Mouse (Mus musculus) ES-E14 (cell line): ENCODE measurements at regions not wholly inside any gene's neighbourhood (a gene's known extent, or its start where the extent isn't known, plus 50 kb on each side); places are given as distances from the start of the nearest gene placed in this dataset.

Experiments
- DNase-seq: peaks from one replicate; pipeline ENCODE4 v3.0.0-alpha.2; 2013; ENCODE audit warnings: low read depth, low spot score
- H3K27ac ChIP-seq: 2 replicates; pipeline ENCODE4 v1.5.1; 2012; ENCODE audit warnings: low read depth, mild to moderate bottlenecking, low read length, moderate library complexity, mixed read lengths; ENCODE audit not compliant: poor library complexity, insufficient read depth, severe bottlenecking
- H3K36me3 ChIP-seq: 2 replicates; pipeline ENCODE4 v1.6.1; 2012; ENCODE audit warnings: mild to moderate bottlenecking, low read length, moderate library complexity, mixed read lengths; ENCODE audit not compliant: control insufficient read depth, poor library complexity, insufficient read depth, severe bottlenecking
- H3K4me1 ChIP-seq, 2 experiments: fragments of 150-350 bp in 1 of 2; sonication (generic) in 1 of 2; 2 replicates each; pipeline ENCODE4 v1.6.1; 2012; ENCODE audit warnings: low read length in 2 of 2, mild to moderate bottlenecking in 1 of 2, mixed read lengths in 1 of 2; ENCODE audit not compliant: control insufficient read depth in 2 of 2, insufficient read depth in 2 of 2, poor library complexity in 1 of 2
- H3K4me3 ChIP-seq, 2 experiments: fragments of 150-350 bp in 1 of 2; sonication (generic) in 1 of 2; 2 replicates each; pipeline ENCODE4 v1.5.1; 2012; ENCODE audit warnings: low read length in 2 of 2, low read depth in 1 of 2, mild to moderate bottlenecking in 1 of 2, mixed read lengths in 1 of 2; ENCODE audit not compliant: insufficient read depth in 1 of 2, poor library complexity in 1 of 2, severe bottlenecking in 1 of 2
- H3K9ac ChIP-seq: 2 replicates; pipeline ENCODE4 v1.6.1; 2012; ENCODE audit warnings: low read depth, mild to moderate bottlenecking, low read length, mixed read lengths; ENCODE audit not compliant: poor library complexity, insufficient read depth, severe bottlenecking
- H3K9me3 ChIP-seq: fragments of 150-350 bp; sonication (generic); 2 replicates; pipeline ENCODE4 v1.6.1; 2012; ENCODE audit warnings: low read depth, mild to moderate bottlenecking, low read length; ENCODE audit not compliant: control insufficient read depth, insufficient read depth
- CHD2 ChIP-seq: IDR thresholded peaks from 2 replicates; pipeline ENCODE4 v1.6.1; 2014; ENCODE audit warnings: mild to moderate bottlenecking, low read depth, low read length, inconsistent platforms
- HCFC1 ChIP-seq: IDR thresholded peaks from 2 replicates; pipeline ENCODE4 v1.6.1; 2012; ENCODE audit warnings: low read length, inconsistent platforms, borderline replicate concordance; ENCODE audit not compliant: insufficient read depth
- MAFK ChIP-seq: IDR thresholded peaks from 2 replicates; pipeline ENCODE4 v1.6.1; 2014; ENCODE audit warnings: mild to moderate bottlenecking, low read depth, low read length, inconsistent platforms; ENCODE audit not compliant: insufficient read depth
- ZC3H11A ChIP-seq: IDR thresholded peaks from 2 replicates; pipeline ENCODE4 v1.6.1; 2012; ENCODE audit warnings: low read depth, mild to moderate bottlenecking, inconsistent platforms, low read length, borderline replicate concordance
- ZNF384 ChIP-seq: IDR thresholded peaks from 2 replicates; pipeline ENCODE4 v1.6.1; 2012; ENCODE audit warnings: low read depth, low read length, inconsistent platforms
- in situ Hi-C, 2 experiments: fragments of 600-800 bp; cut with MboI; formaldehyde crosslinking; loops; one replicate each; pipeline ENCODE4 v1.15.1; 2025; ENCODE audit warnings: low sequenced_read_pairs in 2 of 2, inconsistent platforms in 1 of 2; ENCODE audit not compliant: unreplicated experiment in 2 of 2

DNA sequence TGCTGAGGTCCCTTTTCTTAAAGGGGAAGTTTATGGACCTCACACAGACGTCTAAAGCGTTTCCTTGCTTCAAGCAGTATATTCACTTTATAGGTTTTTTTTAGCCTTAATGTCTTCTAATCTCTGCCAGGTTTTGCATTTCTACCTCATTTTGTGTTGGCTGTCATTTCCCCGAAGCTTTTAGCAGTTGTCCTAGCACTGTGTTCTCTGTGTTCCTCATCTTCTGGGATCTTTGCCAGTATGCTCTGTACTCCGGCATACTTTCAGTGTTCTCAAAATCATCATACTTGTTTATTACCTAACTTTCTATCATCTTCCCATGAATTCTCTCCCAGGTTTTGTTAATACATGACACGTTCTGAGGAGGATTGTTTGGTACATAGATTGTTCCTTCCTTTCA lies 333.5 kb upstream of the Lsamp start:
- in situ Hi-C loops: no loop called here
- no peak for DNase-seq
- Histone ChIP-seq H3K27ac (no peak overlapping the region), H3K9ac (no peak overlapping the region), H3K36me3 (no peaks in the 10 kb centered on the region), H3K4me1 (no peaks in the 10 kb centered on the region), H3K9me3 (no peaks in the 10 kb centered on the region), H3K4me3 (no peak overlapping the region)
- TF ChIP-seq ZC3H11A (no peak), HCFC1 (no peak), ZNF384 (no peak), CHD2 (no peak), MAFK (no peak)

DNA sequence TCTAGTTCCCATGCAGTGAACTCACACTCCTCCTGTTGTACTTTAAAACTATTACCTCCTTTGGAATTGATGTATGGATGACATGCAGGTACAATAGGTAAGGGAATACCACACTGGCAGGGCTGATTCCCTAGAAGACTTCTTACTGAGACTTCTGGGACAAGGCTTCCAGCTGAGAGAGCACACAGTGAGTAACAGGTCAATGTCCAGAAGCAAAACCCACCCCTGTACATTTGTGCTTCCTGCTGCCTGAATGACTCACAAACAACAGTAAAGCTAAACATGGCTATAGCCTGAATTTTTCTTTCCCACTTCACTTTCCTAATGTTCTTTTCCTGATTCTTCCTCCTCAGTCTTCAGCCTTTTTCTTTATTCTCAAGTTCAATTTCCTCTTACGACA lies 316.3 kb upstream of the Lsamp start:
- Histone ChIP-seq H3K9ac (no peak overlapping the region), H3K9me3 (no peaks in the 10 kb centered on the region), H3K27ac (no peak overlapping the region), H3K36me3 (no peaks in the 10 kb centered on the region), H3K4me3 (no peak overlapping the region), H3K4me1 (no peaks in the 10 kb centered on the region)
- DNase-seq: no peak
- in situ Hi-C loops: no loop called here
- TF ChIP-seq CHD2: no peak
- no peak for TF ChIP-seq HCFC1
- TF ChIP-seq ZNF384: no peak
- no peak for TF ChIP-seq MAFK
- no peak for TF ChIP-seq ZC3H11A

DNA sequence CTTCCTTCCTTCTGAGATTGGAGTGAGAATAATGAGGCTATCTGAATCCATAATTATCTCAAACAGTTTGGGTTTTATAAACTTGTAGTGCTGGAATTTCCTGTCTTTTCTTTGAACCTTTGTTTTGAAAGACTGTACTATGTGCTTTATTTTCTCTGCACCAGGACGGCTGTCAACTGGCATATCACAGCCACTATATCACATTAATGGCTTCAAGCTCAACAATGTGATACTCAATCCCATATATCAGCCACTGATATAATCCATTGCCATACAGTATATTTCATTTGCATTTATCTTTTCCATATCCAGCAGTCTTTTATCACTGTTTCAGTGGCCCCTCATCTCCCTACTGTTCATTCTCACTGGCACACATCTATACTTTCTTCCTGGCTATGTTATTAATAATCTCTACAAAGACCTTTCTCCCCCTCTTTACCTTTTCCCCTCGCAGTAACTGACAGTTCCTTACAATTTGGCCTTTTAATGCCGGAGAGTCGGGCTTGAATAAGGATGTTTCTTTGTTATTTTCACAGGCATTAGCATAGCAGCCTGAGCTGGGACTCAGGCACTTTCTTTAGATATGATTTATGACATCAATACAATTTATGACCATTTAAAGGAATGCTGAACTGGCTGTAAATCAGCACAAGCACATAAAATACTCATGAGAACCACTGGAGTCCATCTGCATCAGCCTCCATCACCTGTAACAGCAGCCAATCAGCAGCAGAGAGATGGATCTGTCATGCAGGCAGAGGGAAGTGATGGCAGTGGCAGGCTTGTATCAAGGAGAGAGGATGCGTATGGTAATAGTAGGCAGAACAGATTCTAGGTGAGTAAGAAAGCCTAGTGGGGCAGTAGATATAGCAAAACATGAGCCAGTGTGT lies 311.8 kb upstream of the Lsamp start:
- Histone ChIP-seq H3K27ac (no peak overlapping the region), H3K4me1 (no peaks in the 10 kb centered on the region), H3K4me3 (no peak overlapping the region), H3K9ac (no peak overlapping the region), H3K9me3 (no peaks in the 10 kb centered on the region), H3K36me3 (no peaks in the 10 kb centered on the region)
- TF ChIP-seq CHD2: no peak
- TF ChIP-seq MAFK: no peak
- no peak for TF ChIP-seq ZC3H11A
- TF ChIP-seq ZNF384: no peak
- no peak for TF ChIP-seq HCFC1
- in situ Hi-C loops: no loop called here
- no peak for DNase-seq

DNA sequence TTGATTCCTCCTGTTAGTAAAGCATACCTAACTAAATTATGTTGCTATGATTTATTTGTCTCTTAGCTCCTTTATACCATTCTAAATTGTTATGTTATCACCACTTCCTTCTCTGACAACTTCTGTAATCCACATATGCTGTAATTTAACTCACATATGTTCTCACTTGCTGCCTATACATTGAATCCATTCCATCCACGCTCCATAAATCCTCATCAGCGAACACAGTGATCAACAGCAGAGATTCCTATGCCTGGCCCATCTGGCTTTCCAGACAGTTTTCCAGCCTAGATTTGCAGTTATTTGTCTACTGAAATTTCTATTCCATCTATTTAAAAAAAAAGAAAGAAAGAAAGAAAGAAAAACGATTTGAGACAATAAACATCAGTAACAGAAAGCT lies 308.4 kb upstream of the Lsamp start:
- Histone ChIP-seq H3K27ac (no peak overlapping the region), H3K4me3 (no peak overlapping the region), H3K9me3 (no peaks in the 10 kb centered on the region), H3K4me1 (no peaks in the 10 kb centered on the region), H3K9ac (no peak overlapping the region), H3K36me3 (no peaks in the 10 kb centered on the region)
- no peak for DNase-seq
- in situ Hi-C loops: no loop called here
- TF ChIP-seq ZNF384 (no peak), HCFC1 (no peak), MAFK (no peak), CHD2 (no peak), ZC3H11A (no peak)
